Mouse (Mus musculus) hindbrain, embryonic 12.5 days (tissue): ENCODE data around the gene Primpol. TPM values are rescaled to one million over a fixed set of nuclear protein-coding genes. Genes with fewer than 3 reads are reported as not detected.

Source experiments
- ATAC-seq: fragments of 200-750 bp; cut with Nextera tagmentation; 2 replicates; pipeline ENCODE4 v1.8.0; 2017; ENCODE audit warnings: moderate TSS enrichment; ENCODE audit not compliant: low FRiP score
- H3K27ac ChIP-seq: fragments of 300-500 bp; sonication (generic); 2 replicates; pipeline ENCODE4 v1.5.1; 2016; ENCODE audit warnings: mild to moderate bottlenecking
- H3K27me3 ChIP-seq: fragments of 300-500 bp; sonication (generic); 2 replicates; pipeline ENCODE4 v1.6.1; 2016; ENCODE audit warnings: mild to moderate bottlenecking
- H3K36me3 ChIP-seq: fragments of 300-500 bp; sonication (generic); 2 replicates; pipeline ENCODE4 v1.6.1; 2016; ENCODE audit warnings: mild to moderate bottlenecking
- H3K4me1 ChIP-seq: fragments of 300-500 bp; sonication (generic); 2 replicates; pipeline ENCODE4 v1.6.1; 2016
- H3K4me2 ChIP-seq: fragments of 300-500 bp; sonication (generic); replicated peaks from 2 replicates; pipeline ENCODE4 v1.6.1; 2016; ENCODE audit warnings: mild to moderate bottlenecking
- H3K4me3 ChIP-seq: fragments of 300-500 bp; sonication (generic); 2 replicates; pipeline ENCODE4 v1.5.1; 2016; ENCODE audit warnings: mild to moderate bottlenecking
- H3K9ac ChIP-seq: fragments of 300-500 bp; sonication (generic); 2 replicates; pipeline ENCODE4 v1.6.1; 2016; ENCODE audit warnings: mild to moderate bottlenecking, moderate library complexity
- H3K9me3 ChIP-seq: fragments of 300-500 bp; sonication (generic); replicated peaks from 2 replicates; pipeline ENCODE4 v1.6.1; 2016; ENCODE audit warnings: mild to moderate bottlenecking
- WGBS: fragments of 180-500 bp; shearing (Covaris S2); methylation state at CpG from one replicate; pipeline ENCODE4 v1.1.7; 2016; 5-methylcytosine and 5-hydroxymethylcytosine counted together
- polyA plus RNA-seq: library from polyadenylated mRNA; unstranded; fragments of >200 nt; fragmentation: Nextera tagmentation; extraction: Ambion mirVana; gene quantifications from 2 replicates; pipeline ENCODE4 v1.2.1, GENCODE M21; 2016

Primpol gene
- 8.4 and 14.4 TPM in 2 replicates for polyA plus RNA-seq

DNA sequence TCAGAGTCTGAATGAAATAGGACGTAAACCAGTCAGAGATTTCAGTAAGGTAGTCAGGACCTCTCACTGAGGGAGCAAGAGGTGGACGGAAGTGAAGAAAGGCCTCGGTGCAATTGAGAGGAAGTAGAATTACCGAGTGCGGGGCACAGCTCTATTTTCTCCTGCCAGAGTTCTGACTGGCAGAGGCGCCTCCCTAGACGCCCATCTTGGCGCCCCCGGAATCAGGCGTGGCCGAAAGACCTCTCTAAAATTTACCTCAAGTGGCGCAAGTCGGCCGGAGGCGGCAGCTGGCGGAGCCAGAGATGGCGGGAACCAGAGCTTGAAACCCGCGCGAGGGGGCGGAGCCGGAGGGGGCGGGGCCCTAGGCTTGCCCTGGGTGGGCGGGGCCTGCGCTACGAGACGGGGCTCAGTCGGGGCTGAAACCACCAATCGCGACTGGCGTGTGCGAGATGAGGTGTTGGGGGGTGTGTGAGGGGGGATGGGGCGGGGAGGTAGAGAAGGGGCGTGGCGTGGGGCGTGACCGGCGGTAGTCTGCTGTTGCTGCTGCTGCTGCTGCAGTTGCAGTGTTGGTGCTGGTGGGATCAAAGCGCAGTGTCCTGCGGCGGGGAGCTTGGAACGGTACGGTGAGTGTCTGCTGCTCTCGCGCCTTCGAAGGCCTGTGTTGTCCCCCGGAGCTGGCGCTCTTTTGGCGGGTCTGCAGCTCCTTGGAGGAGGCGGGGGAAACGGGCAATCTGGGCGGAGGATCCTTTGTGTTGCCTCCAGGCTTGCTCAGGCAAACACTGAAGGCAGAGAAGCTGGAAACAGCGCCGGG is at the start of gene Primpol, which contains the start of gene Casp3:
Gene Primpol (minus strand): TSS at position 334 of the 811 bp plus-strand sequence.
Gene Casp3 (plus strand): TSS at position 413 of the 811 bp plus-strand sequence.
- Histone ChIP-seq H3K27me3 (no peaks in the 10 kb centered on the region), H3K4me1 (peaks cover 16% of the 10 kb centered on the region), H3K27ac (peak within 1 kb of the TSS; percentile 92), H3K36me3 (no peaks in the 10 kb centered on the region), H3K9me3 (no peaks in the 10 kb centered on the region), H3K4me2 (peak within 1 kb of the TSS; percentile 80), H3K4me3 (peak within 1 kb of the TSS; percentile 75), H3K9ac (peak within 1 kb of the TSS; percentile 91)
- peak; percentile 98 for ATAC-seq
- WGBS, result 0% methylated on average over 51 of the region's 54 CpGs

DNA sequence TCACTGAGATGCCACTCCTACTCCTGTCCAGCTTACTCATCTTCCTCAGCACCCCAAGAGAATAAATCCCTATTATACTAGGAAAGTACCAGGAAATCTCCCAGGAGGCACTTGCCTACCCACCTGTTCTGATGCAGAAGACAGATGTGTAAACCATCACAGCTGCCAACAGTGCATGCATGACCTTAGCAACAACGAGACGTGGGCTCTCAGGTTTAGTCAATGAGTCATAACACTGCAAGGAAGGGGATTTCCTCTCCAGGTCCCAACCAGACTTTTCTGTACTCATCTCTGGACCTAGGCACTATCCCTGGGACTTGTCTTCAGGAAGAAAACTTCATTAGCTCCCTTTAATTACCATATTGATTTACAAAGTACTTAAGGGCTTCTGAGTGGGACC is 38.9 kb upstream of the Primpol start:
- ATAC-seq, result no peak
- Histone ChIP-seq H3K9me3 (no peaks in the 10 kb centered on the region), H3K4me3 (no peak overlapping the region), H3K4me1 (no peaks in the 10 kb centered on the region; the same call in 1 of the 2 replicates), H3K9ac (no peak overlapping the region), H3K4me2 (no peak overlapping the region), H3K27ac (no peak overlapping the region), H3K27me3 (no peaks in the 10 kb centered on the region), H3K36me3 (no peaks in the 10 kb centered on the region)
- WGBS, result 77% methylated on average over 2 of the region's 2 CpGs

DNA sequence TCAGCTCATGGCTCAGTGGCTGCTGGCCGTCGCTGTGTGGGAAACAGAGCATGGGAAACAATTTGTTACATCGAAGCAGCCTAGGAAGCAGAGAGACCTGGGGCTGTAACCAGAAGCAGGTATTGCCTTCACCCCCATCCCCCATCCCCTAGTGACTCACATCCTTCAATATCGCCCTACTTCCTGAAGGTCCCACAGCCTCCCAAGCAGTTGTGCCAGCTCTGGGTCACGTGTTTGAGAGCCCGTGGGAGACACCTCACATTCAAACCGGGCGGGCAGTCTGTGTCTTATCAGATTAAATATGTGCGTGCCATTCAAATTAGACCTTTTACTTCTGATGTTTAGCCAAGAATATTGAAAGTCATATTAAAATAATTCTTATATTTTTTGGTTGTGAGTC is 34.9 kb upstream of the Primpol start:
- Histone ChIP-seq H3K4me3 (no peak overlapping the region), H3K36me3 (no peaks in the 10 kb centered on the region), H3K4me2 (no peak overlapping the region), H3K9ac (no peak overlapping the region), H3K27me3 (no peaks in the 10 kb centered on the region), H3K9me3 (no peaks in the 10 kb centered on the region), H3K27ac (no peak overlapping the region), H3K4me1 (no peaks in the 10 kb centered on the region; the same call in 1 of the 2 replicates)
- no peak for ATAC-seq
- WGBS, result 78% methylated on average over 9 of the region's 9 CpGs

DNA sequence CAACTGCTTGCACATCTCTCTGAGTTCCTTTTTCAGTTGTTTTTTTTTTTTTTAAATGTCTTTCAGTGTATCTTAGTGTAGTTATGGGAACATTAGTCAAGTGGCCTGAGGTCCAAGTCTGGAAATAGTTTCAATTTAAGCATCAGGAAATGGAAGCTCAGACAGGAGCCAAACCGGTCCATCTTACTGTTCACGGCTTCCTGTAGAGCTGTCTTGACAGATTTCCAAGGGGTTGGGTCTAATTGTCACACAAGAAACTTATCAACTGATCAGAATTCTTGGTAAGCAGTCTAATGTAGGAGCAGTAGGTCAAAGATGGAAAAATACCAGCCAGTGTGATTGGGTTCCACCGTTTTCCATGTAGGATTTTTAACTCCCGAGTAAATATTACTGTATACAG is 31.4 kb upstream of the Primpol start:
- 88% methylated on average over 4 of the region's 4 CpGs for WGBS
- Histone ChIP-seq H3K4me3 (no peak overlapping the region), H3K4me2 (no peak overlapping the region), H3K9me3 (no peaks in the 10 kb centered on the region), H3K36me3 (no peaks in the 10 kb centered on the region), H3K27ac (no peak overlapping the region), H3K4me1 (no peaks in the 10 kb centered on the region; the same call in 1 of the 2 replicates), H3K9ac (no peak overlapping the region), H3K27me3 (no peaks in the 10 kb centered on the region)
- ATAC-seq, result no peak

DNA sequence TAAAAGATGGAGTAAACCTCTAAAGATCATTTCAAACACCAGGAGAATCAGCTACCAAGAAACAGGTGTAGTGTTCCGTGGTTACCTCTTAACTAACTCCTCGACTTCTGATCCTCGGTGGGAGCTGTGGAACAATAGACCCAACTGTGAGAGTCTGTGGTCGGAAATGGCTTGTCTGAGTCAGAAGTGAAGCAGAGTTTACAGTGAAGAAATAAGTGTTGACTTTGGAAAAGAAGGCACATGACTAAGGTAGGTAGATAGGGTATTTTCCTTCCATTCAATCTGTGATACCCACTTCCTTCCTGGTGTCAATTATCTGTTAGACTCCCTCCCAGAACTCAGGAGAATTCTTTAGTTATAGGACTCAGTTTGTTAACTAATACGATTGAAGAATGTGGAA is 24.3 kb upstream of the Primpol start:
- no peak for ATAC-seq
- no peaks in the 10 kb centered on the region for H3K9me3 ChIP-seq
- 90% methylated on average over 5 of the region's 5 CpGs for WGBS
- H3K4me2 ChIP-seq, result no peak overlapping the region
- H3K9ac ChIP-seq, result no peak overlapping the region
- H3K4me3 ChIP-seq, result no peak overlapping the region
- H3K27ac ChIP-seq, result no peak overlapping the region
- H3K36me3 ChIP-seq, result peaks cover 29% of the 10 kb centered on the region
- no peaks in the 10 kb centered on the region for H3K27me3 ChIP-seq
- H3K4me1 ChIP-seq, result no peaks in the 10 kb centered on the region

DNA sequence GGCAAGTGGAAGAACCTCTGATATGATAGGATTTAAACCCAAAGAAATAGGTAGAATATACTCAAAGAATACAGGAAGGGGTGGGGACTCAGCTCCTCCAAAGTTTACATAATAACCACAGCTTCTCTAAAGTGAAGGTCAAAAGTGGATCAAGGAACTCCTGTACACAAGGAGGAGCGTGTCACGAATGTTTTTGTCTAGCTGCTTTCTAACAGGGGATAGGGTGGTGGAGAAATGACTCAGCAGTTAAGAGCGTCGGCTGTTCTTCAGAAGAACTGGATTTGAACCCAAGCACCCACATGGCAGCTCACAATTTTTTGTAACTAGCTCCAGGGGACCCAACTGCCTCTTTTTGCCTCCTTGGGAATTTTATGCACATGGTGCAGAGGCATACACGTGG is 22.8 kb upstream of the Primpol start:
- H3K9ac ChIP-seq, result no peak overlapping the region
- 92% methylated on average over 5 of the region's 5 CpGs for WGBS
- H3K9me3 ChIP-seq, result no peaks in the 10 kb centered on the region

DNA sequence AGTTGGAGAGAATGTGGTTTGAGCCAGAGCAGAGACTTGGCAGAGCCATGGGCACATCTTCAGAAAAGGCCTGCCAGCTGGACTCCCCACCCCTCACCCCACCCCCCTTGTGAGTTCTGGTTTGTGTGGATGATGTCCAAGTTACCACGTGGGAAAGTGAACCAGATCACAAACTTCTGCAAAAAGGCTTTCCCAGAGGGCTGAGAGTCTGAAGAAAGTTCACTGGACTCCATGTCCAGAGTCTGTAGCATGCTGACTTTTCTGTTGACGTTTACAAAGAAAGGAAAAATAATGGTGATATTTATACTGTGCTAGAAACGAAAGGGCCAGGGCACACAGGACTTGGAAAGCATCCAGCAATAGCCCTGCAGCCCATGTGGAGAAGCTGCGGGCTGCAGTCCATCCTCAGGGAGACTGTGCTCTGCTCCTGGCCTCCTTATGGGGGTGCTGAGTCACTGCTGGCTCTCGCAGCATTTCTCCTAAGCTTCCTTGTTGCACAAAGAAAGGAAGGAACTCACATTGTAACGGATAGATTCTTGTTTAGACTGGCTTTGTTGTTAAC is 22.1 kb upstream of the Primpol start:
- Histone ChIP-seq H3K4me2 (no peak overlapping the region), H3K27me3 (no peaks in the 10 kb centered on the region), H3K36me3 (peaks cover 50% of the 10 kb centered on the region), H3K9ac (no peak overlapping the region), H3K4me3 (no peak overlapping the region), H3K4me1 (no peaks in the 10 kb centered on the region), H3K27ac (no peak overlapping the region), H3K9me3 (no peaks in the 10 kb centered on the region)
- no peak for ATAC-seq
- WGBS, result 59% methylated on average over 6 of the region's 6 CpGs

More for the DNA sequence above, 22.8 kb upstream of the Primpol start:
- H3K27ac ChIP-seq, result no peak overlapping the region
- H3K4me3 ChIP-seq, result no peak overlapping the region
- no peaks in the 10 kb centered on the region for H3K4me1 ChIP-seq
- no peak overlapping the region for H3K4me2 ChIP-seq
- ATAC-seq, result no peak
- no peaks in the 10 kb centered on the region for H3K27me3 ChIP-seq
- H3K36me3 ChIP-seq, result peaks cover 43% of the 10 kb centered on the region

DNA sequence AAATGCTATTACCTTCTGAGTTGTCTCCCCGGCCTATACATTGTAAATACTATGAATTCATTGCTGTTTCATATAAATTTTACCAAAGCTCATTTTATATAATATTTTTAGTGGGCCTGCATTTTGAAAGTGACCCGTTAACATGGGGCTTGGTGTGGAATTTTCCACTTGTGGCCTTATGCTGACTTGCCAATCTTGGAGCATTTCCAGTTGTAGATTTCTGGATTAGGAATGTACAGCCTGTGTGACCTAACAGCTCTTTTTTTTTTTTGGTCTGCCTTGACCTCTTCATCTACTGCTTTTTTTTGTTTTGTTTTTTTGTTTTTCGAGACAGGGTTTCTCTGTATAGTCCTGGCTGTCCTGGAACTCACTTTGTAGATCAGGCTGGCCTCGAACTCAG is 13.9 kb upstream of the Primpol start:
- 95% methylated on average over 4 of the region's 4 CpGs for WGBS
- Histone ChIP-seq H3K4me3 (no peak overlapping the region), H3K36me3 (peaks cover 57% of the 10 kb centered on the region), H3K4me2 (no peak overlapping the region), H3K27ac (no peak overlapping the region), H3K9ac (no peak overlapping the region), H3K27me3 (no peaks in the 10 kb centered on the region), H3K4me1 (no peaks in the 10 kb centered on the region; the same call in 1 of the 2 replicates), H3K9me3 (no peaks in the 10 kb centered on the region)
- no peak for ATAC-seq

DNA sequence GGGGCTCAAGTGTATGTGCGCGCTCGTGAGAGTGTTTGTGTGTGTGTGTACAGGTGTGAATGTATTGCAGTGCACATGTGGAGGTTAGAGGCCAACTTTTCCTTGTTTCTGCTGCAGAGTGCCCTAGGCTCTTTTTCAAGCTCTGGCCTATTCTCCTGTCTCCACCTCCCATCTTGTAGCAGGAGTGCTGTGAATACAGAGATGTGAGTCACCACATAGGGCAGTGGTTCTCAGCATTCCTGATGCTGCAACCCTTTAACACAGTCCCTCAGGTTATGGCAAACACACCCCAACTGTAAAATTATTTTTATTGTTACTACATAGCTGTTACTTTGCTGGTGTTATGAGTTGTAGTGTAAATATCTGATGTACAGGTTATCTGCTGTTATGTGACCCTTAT is 13.4 kb upstream of the Primpol start:
- WGBS, result 96% methylated on average over 3 of the region's 3 CpGs
- H3K4me3 ChIP-seq, result no peak overlapping the region
- no peak overlapping the region for H3K9ac ChIP-seq
- no peak overlapping the region for H3K4me2 ChIP-seq
- H3K9me3 ChIP-seq, result no peaks in the 10 kb centered on the region
- H3K4me1 ChIP-seq, result no peaks in the 10 kb centered on the region; the same call in 1 of the 2 replicates
- H3K27ac ChIP-seq, result no peak overlapping the region
- peaks cover 52% of the 10 kb centered on the region for H3K36me3 ChIP-seq
- ATAC-seq, result no peak
- no peaks in the 10 kb centered on the region for H3K27me3 ChIP-seq

DNA sequence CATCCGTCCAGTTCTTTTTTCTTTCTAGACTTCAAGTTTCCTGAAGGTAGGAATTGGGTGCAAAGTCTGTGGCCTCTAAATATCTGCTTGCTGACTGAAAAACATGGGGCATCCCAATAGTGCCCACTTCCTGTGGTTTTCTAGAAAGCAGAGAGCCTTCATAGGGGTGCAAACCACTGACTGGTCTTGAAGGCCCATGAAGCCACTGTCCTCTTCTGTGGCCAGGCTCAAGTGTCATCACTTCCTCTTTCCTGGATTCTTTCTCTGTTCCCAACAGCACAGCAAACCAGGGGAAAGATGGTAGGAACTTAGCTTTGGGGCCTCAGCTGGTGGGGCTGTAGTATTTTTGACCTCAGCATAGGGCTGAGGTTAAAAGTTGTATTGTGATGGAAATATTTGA is 11.6 kb upstream of the Primpol start:
- no peaks in the 10 kb centered on the region; the same call in 1 of the 2 replicates for H3K4me1 ChIP-seq

DNA sequence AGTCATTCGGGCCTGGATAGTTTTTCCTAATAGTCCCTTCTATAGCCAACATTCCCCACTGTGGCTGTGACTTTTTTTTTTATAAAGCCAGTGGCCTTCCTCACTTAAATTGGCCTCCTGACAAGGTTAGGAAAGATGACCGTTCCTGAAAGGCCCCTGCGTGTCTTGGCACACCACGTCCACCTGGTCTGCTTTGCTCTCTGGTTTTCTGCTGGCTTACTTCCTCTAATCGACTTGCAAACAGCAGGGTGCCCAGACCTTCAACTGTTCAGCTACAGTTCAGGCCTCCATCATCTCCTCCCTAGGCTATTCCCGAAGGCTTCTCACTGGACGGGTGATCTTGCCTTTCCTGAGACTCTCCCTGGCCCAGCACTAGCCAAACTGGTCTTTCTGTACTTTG is 10.9 kb upstream of the Primpol start:
- Histone ChIP-seq H3K27me3 (no peaks in the 10 kb centered on the region), H3K36me3 (peaks cover 31% of the 10 kb centered on the region), H3K4me2 (no peak overlapping the region), H3K27ac (no peak overlapping the region), H3K4me1 (no peaks in the 10 kb centered on the region; the same call in 1 of the 2 replicates), H3K9me3 (no peaks in the 10 kb centered on the region), H3K9ac (no peak overlapping the region), H3K4me3 (no peak overlapping the region)
- ATAC-seq, result no peak
- WGBS, result 66% methylated on average over 7 of the region's 7 CpGs

More for the DNA sequence above, 11.6 kb upstream of the Primpol start:
- Histone ChIP-seq H3K9me3 (no peaks in the 10 kb centered on the region), H3K27ac (no peak overlapping the region), H3K4me2 (no peak overlapping the region), H3K27me3 (no peaks in the 10 kb centered on the region), H3K9ac (no peak overlapping the region), H3K36me3 (peaks cover 38% of the 10 kb centered on the region), H3K4me3 (no peak overlapping the region)
- WGBS, result 97% methylated on average over 1 of the region's 1 CpGs
- no peak for ATAC-seq

DNA sequence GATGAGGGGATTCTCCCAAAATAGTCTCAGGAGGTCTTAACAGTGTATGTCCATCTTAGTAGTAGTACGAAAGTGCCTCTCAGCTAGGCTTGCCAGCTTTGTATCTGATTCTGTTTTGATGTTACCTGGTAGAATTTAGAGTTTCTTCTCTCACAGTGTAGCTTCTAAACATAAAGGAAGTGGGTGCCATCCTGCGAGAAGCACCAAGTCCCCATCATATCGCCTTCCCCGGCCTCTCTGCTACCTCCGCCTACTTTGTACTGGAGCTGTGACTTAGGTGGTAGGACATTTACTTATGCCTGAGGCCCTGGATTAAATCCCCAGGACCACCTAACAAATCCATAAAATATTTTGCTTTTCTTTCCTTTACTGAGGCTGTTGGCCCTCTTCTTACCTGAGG is 9.6 kb upstream of the Primpol start:
- Histone ChIP-seq H3K36me3 (peaks cover 26% of the 10 kb centered on the region), H3K4me3 (no peak overlapping the region), H3K27me3 (no peaks in the 10 kb centered on the region), H3K9ac (no peak overlapping the region), H3K27ac (no peak overlapping the region), H3K4me2 (no peak overlapping the region), H3K4me1 (no peaks in the 10 kb centered on the region; the same call in 1 of the 2 replicates), H3K9me3 (no peaks in the 10 kb centered on the region)
- WGBS, result 99% methylated on average over 5 of the region's 5 CpGs
- no peak for ATAC-seq
